Comparison of ENCODE assay signal across 26 mouse cellular contexts in genomic region chr10:116699711-116700110, GRCm38 (mm10).
DNase-seq lines count a peak whose midpoint lies in the region; ATAC-seq lines count a peak whose summit lies in the region.
"Had no signal": no experiment of that assay in that cellular context is flagged by ENCODE, and none has a peak within 500 bp of the region (broad histone marks: within the 10 kb centered on the region; RNA-seq: fewer than 3 reads in every experiment).

No protein-coding gene starts in this region.

- peak overlapping the region; percentile 72 for H3K27ac ChIP-seq in forebrain, embryonic 10.5 days
- no peak overlapping the region for H3K27ac ChIP-seq in forebrain, embryonic 16.5 days (ENCODE audit: low read length)
- H3K27ac ChIP-seq in limb, embryonic 10.5 days, result peak overlapping the region; percentile 76
- no peak overlapping the region for H3K27ac ChIP-seq in kidney, embryonic 15.5 days
- H3K27ac ChIP-seq: embryonic facial prominence, embryonic 13.5 days; forebrain, embryonic 15.5 days; heart, embryonic 15.5 days; hindbrain, embryonic 10.5 days; hindbrain, embryonic 13.5 days had no signal

- H3K4me3 ChIP-seq in forebrain, embryonic 10.5 days, result no peak overlapping the region
- H3K4me3 ChIP-seq in forebrain, embryonic 16.5 days (replicated peaks; ENCODE audit: low read length), result no peak overlapping the region
- H3K4me3 ChIP-seq in limb, embryonic 10.5 days, result no peak overlapping the region
- no peak overlapping the region for H3K4me3 ChIP-seq in kidney, embryonic 15.5 days (replicated peaks)
- H3K4me3 ChIP-seq: embryonic facial prominence, embryonic 13.5 days; erythroblast, embryonic 14.5 days; forebrain, embryonic 15.5 days; heart, embryonic 15.5 days; hindbrain, embryonic 10.5 days; hindbrain, embryonic 13.5 days had no signal

- WGBS in forebrain, embryonic 10.5 days, result 52% methylated on average over 8 of the region's 8 CpGs
- 22% methylated on average over 8 of the region's 8 CpGs for WGBS in forebrain, embryonic 16.5 days
- 87% methylated on average over 8 of the region's 8 CpGs for WGBS in limb, embryonic 10.5 days
- WGBS in kidney, embryonic 15.5 days, result 85% methylated on average over 8 of the region's 8 CpGs

- H3K9ac ChIP-seq in forebrain, embryonic 16.5 days (replicated peaks; ENCODE audit: low read depth, low read length), result no peak overlapping the region
- H3K9ac ChIP-seq in kidney, embryonic 15.5 days, result no peak overlapping the region
- H3K9ac ChIP-seq: embryonic facial prominence, embryonic 13.5 days; forebrain, embryonic 15.5 days; heart, embryonic 15.5 days; hindbrain, embryonic 13.5 days had no signal

- H3K9me3 ChIP-seq in forebrain, embryonic 10.5 days, result peaks cover 4% of the 10 kb centered on the region; the same call in 1 of the 2 replicates
- H3K9me3 ChIP-seq in forebrain, embryonic 16.5 days (ENCODE audit: control insufficient read depth, low read length), result peaks cover 3% of the 10 kb centered on the region; the same call in 1 of the 2 replicates
- no peaks in the 10 kb centered on the region for H3K9me3 ChIP-seq in limb, embryonic 10.5 days (replicated peaks)
- H3K9me3 ChIP-seq in kidney, embryonic 15.5 days (replicated peaks), result no peaks in the 10 kb centered on the region
- H3K9me3 ChIP-seq: embryonic facial prominence, embryonic 13.5 days; forebrain, embryonic 15.5 days; heart, embryonic 15.5 days; hindbrain, embryonic 13.5 days had no signal

- no peaks in the 10 kb centered on the region for H3K36me3 ChIP-seq in forebrain, embryonic 10.5 days (replicated peaks)
- no peaks in the 10 kb centered on the region for H3K36me3 ChIP-seq in forebrain, embryonic 16.5 days (ENCODE audit: control insufficient read depth, insufficient read depth)
- no peaks in the 10 kb centered on the region for H3K36me3 ChIP-seq in limb, embryonic 10.5 days
- no peaks in the 10 kb centered on the region for H3K36me3 ChIP-seq in kidney, embryonic 15.5 days
- H3K36me3 ChIP-seq: embryonic facial prominence, embryonic 13.5 days; forebrain, embryonic 15.5 days; heart, embryonic 15.5 days; hindbrain, embryonic 10.5 days; hindbrain, embryonic 13.5 days had no signal

- ATAC-seq in forebrain, embryonic 16.5 days, result no peak
- no peak for ATAC-seq in kidney, embryonic 15.5 days (replicated peaks; ENCODE audit: low FRiP score)
- ATAC-seq: forebrain, embryonic 15.5 days; hindbrain, embryonic 16.5 days; Patski had no signal

- H3K4me2 ChIP-seq in forebrain, embryonic 16.5 days (ENCODE audit: low read length), result no peak overlapping the region
- no peak overlapping the region for H3K4me2 ChIP-seq in kidney, embryonic 15.5 days
- H3K4me2 ChIP-seq: embryonic facial prominence, embryonic 13.5 days; forebrain, embryonic 15.5 days; heart, embryonic 11.5 days; heart, embryonic 15.5 days; hindbrain, embryonic 13.5 days had no signal

- peaks cover 4% of the 10 kb centered on the region; the same call in 1 of the 2 replicates for H3K27me3 ChIP-seq in forebrain, embryonic 10.5 days (ENCODE audit: poor library complexity, severe bottlenecking)
- H3K27me3 ChIP-seq in forebrain, embryonic 16.5 days (replicated peaks; ENCODE audit: control insufficient read depth, insufficient read depth, low read length), result no peaks in the 10 kb centered on the region
- H3K27me3 ChIP-seq in limb, embryonic 10.5 days (ENCODE audit: low read depth, poor library complexity, severe bottlenecking), result no peaks in the 10 kb centered on the region
- H3K27me3 ChIP-seq in kidney, embryonic 15.5 days, result no peaks in the 10 kb centered on the region
- H3K27me3 ChIP-seq: embryonic facial prominence, embryonic 13.5 days; forebrain, embryonic 15.5 days; heart, embryonic 15.5 days; hindbrain, embryonic 13.5 days; Patski had no signal

- peak; percentile 17 for DNase-seq in forebrain, embryonic 10.5 days (ENCODE audit: extremely low spot score, low spot score)
- DNase-seq in Muller cell, postnatal 12 days (ENCODE audit: inconsistent ontology term), result peak; percentile 42
- no peak for DNase-seq in limb, embryonic 10.5 days (ENCODE audit: low spot score)
- DNase-seq in retina, postnatal 1 day, result peak; percentile 24
- DNase-seq in thymus, postnatal 0 days (ENCODE audit: low spot score), result no peak
- DNase-seq: adrenal gland, postnatal 10 days; adrenal gland, postnatal 36 days; cerebellum, adult 11 months; cerebellum, adult 2 months; cerebellum, adult 9-11 months; cerebellum, postnatal 25 days; gastrocnemius, postnatal 10 days; gastrocnemius, postnatal 36 days; heart, postnatal 10 days; heart, postnatal 36 days had no signal

- peaks cover 11% of the 10 kb centered on the region for H3K4me1 ChIP-seq in forebrain, embryonic 10.5 days
- no peaks in the 10 kb centered on the region; the same call in 1 of the 2 replicates for H3K4me1 ChIP-seq in forebrain, embryonic 16.5 days (replicated peaks; ENCODE audit: control insufficient read depth, insufficient read depth, low read length)
- H3K4me1 ChIP-seq in limb, embryonic 10.5 days, result peaks cover 24% of the 10 kb centered on the region
- H3K4me1 ChIP-seq in kidney, embryonic 15.5 days, result no peaks in the 10 kb centered on the region
- H3K4me1 ChIP-seq: forebrain, embryonic 15.5 days; heart, embryonic 15.5 days; hindbrain, embryonic 10.5 days; hindbrain, embryonic 13.5 days had no signal

Comparison
In these comparisons a context has a peak if more than half of its experiments do, and no peak if none do; other contexts are left out.
1. H3K27ac ChIP-seq: peak in forebrain, embryonic 10.5 days (single experiment) and limb, embryonic 10.5 days (single experiment); none in forebrain, embryonic 16.5 days (single experiment) and kidney, embryonic 15.5 days (single experiment).
2. DNase-seq: peak in forebrain, embryonic 10.5 days (single experiment), Muller cell, postnatal 12 days (single experiment) and retina, postnatal 1 day (single experiment); none in limb, embryonic 10.5 days (single experiment) and thymus, postnatal 0 days (single experiment).